Mouse (Mus musculus) liver, embryonic 14.5 days (tissue): ENCODE results near the gene Rnf115. TPM values are rescaled to one million over a fixed set of nuclear protein-coding genes. Genes with fewer than 3 reads are reported as not detected.

Source experiments
- ATAC-seq: fragments of 200-750 bp; cut with Nextera tagmentation; 2 replicates; pipeline ENCODE4 v1.8.0; 2017; ENCODE audit warnings: moderate number of reproducible peaks, mild to moderate bottlenecking, moderate library complexity; ENCODE audit not compliant: insufficient read depth
- DNase-seq, 3 experiments: peaks; one replicate each; pipeline ENCODE4 v3.0.0-alpha.2; 2012 to 2013; ENCODE audit warnings: low read depth in 3 of 3, low spot score in 3 of 3
- H3K27ac ChIP-seq: fragments of 300-500 bp; sonication (generic); 2 replicates; pipeline ENCODE4 v1.5.1; 2014; ENCODE audit warnings: moderate library complexity, mild to moderate bottlenecking, control low read depth, inconsistent platforms
- H3K27me3 ChIP-seq: fragments of 300-500 bp; sonication (generic); 2 replicates; pipeline ENCODE4 v1.6.1; 2014; ENCODE audit warnings: mild to moderate bottlenecking, low read length, moderate library complexity; ENCODE audit not compliant: control insufficient read depth, insufficient read depth
- H3K36me3 ChIP-seq: fragments of 300-500 bp; sonication (generic); replicated peaks from 2 replicates; pipeline ENCODE4 v1.6.1; 2014; ENCODE audit warnings: low read depth; ENCODE audit not compliant: control insufficient read depth, insufficient read depth
- H3K4me1 ChIP-seq, 2 experiments: fragments of 200-500 bp in 1 of 2; fragments of 300-500 bp in 1 of 2; sonication (generic) in 1 of 2; replicated peaks; 2 replicates each; pipeline ENCODE4 v1.6.1; 2012 to 2014; ENCODE audit warnings: antibody characterized with exemption in 1 of 2, inconsistent platforms in 1 of 2, low read length in 1 of 2; ENCODE audit not compliant: control insufficient read depth in 2 of 2, insufficient read depth in 2 of 2
- H3K4me2 ChIP-seq: fragments of 300-500 bp; sonication (generic); 2 replicates; pipeline ENCODE4 v1.6.1; 2014; ENCODE audit warnings: low read depth, mild to moderate bottlenecking, control low read depth, moderate library complexity
- H3K4me3 ChIP-seq, 2 experiments: fragments of 200-500 bp in 1 of 2; fragments of 300-500 bp in 1 of 2; sonication (generic) in 1 of 2; 2 replicates each; pipeline ENCODE4 v1.5.1; 2012 to 2014; ENCODE audit warnings: low read depth in 2 of 2, low read length in 2 of 2, mild to moderate bottlenecking in 2 of 2, control low read depth in 1 of 2, inconsistent platforms in 1 of 2, moderate library complexity in 1 of 2; ENCODE audit not compliant: insufficient read depth in 1 of 2
- H3K9ac ChIP-seq: fragments of 300-500 bp; sonication (generic); replicated peaks from 2 replicates; pipeline ENCODE4 v1.6.1; 2014; ENCODE audit warnings: mild to moderate bottlenecking, control low read depth, moderate library complexity
- H3K9me3 ChIP-seq: fragments of 300-500 bp; sonication (generic); 2 replicates; pipeline ENCODE4 v1.6.1; 2016; ENCODE audit warnings: low read length, mixed read lengths; ENCODE audit not compliant: control insufficient read depth
- CTCF ChIP-seq: IDR thresholded peaks from 2 replicates; pipeline ENCODE4 v1.5.1; 2016; ENCODE audit warnings: antibody characterized with exemption, low read depth, control low read depth
- EP300 ChIP-seq: IDR thresholded peaks from 2 replicates; pipeline ENCODE4 v1.6.1; 2016; ENCODE audit warnings: antibody characterized with exemption, low read depth
- WGBS: fragments of 180-500 bp; shearing (Covaris S2); extraction: QIAGEN DNeasy Blood & Tissue Kit; methylation state at CpG from one replicate; pipeline ENCODE4 v1.1.7; 2014; ENCODE audit not compliant: insufficient replicate concordance; 5-methylcytosine and 5-hydroxymethylcytosine counted together
- polyA plus RNA-seq, 2 experiments: library from polyadenylated mRNA; depleted of rRNA in 1 of 2; stranded (reverse) in 1 of 2; unstranded in 1 of 2; fragments of >200 nt; fragmentation: Nextera tagmentation in 1 of 2; extraction: Ambion mirVana in 1 of 2; gene quantifications; 2 replicates each; pipeline versions ENCODE4 v1.2.1 to v1.2.3; 2012 to 2014

Rnf115 gene
- polyA plus RNA-seq, 2 experiments = 12.4 to 28.2 TPM

GRCm38 (mm10) chr3:96744348-96744747, 16.9 kb downstream of the Rnf115 start:
- no peaks in the 10 kb centered on the region for H3K27me3 ChIP-seq
- ATAC-seq (no peak), DNase-seq (no peak)
- H3K9me3 ChIP-seq = no peaks in the 10 kb centered on the region
- no peaks in the 10 kb centered on the region; a peak in 2 of 4 replicates for H3K4me1 ChIP-seq
- H3K27ac ChIP-seq = no peak overlapping the region
- H3K9ac ChIP-seq = no peak overlapping the region
- H3K4me2 ChIP-seq = no peak overlapping the region
- H3K4me3 ChIP-seq = no peak overlapping the region
- no peak for TF ChIP-seq EP300
- TF ChIP-seq CTCF = no peak
- WGBS = 85% methylated on average over 3 of the region's 3 CpGs
- no peaks in the 10 kb centered on the region for H3K36me3 ChIP-seq

DNA sequence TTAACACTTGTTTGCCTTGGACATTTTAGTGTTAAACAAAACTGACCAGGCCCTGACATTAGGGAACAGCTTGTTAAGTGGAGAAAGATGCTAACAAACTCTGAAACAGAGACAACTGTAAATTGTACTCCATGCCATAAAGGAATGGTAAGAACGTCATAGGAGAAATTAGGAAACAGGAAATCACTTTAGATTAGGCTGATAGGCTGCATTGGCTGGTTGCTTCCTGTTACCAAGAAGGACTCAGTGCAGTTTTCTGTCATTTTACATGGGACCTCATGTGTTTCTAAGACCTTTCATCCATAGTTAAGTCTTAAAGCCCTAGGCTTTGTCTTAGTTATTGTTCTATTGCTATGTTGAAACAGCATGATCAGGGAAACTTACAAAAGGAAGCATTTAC, 19.4 kb downstream of the Rnf115 start:
- no peak overlapping the region for H3K9ac ChIP-seq
- H3K27me3 ChIP-seq = no peaks in the 10 kb centered on the region
- WGBS = 31% methylated on average over 1 of the region's 1 CpGs
- DNase-seq = no peak
- no peaks in the 10 kb centered on the region for H3K9me3 ChIP-seq
- no peak for ATAC-seq
- TF ChIP-seq EP300 (no peak), CTCF (no peak)
- no peaks in the 10 kb centered on the region; a peak in 2 of 4 replicates for H3K4me1 ChIP-seq
- H3K27ac ChIP-seq = no peak overlapping the region
- H3K4me2 ChIP-seq = no peak overlapping the region
- H3K36me3 ChIP-seq = no peaks in the 10 kb centered on the region
- no peak overlapping the region for H3K4me3 ChIP-seq

GRCm38 (mm10) chr3:96755935-96756334, 28.5 kb downstream of the Rnf115 start:
- Histone ChIP-seq H3K9me3 (no peaks in the 10 kb centered on the region), H3K4me1 (no peaks in the 10 kb centered on the region), H3K4me3 (no peak overlapping the region), H3K9ac (no peak overlapping the region), H3K36me3 (no peaks in the 10 kb centered on the region), H3K27ac (no peak overlapping the region), H3K27me3 (no peaks in the 10 kb centered on the region), H3K4me2 (no peak overlapping the region)
- ATAC-seq (no peak), DNase-seq (no peak)
- 75% methylated on average over 1 of the region's 1 CpGs for WGBS
- no peak for TF ChIP-seq CTCF
- TF ChIP-seq EP300 = no peak

- Histone ChIP-seq H3K27me3 (no peaks in the 10 kb centered on the region), H3K4me2 (no peak overlapping the region), H3K9ac (no peak overlapping the region), H3K4me3 (no peak overlapping the region), H3K27ac (no peak overlapping the region), H3K9me3 (no peaks in the 10 kb centered on the region), H3K4me1 (no peaks in the 10 kb centered on the region), H3K36me3 (no peaks in the 10 kb centered on the region)
- no peak for TF ChIP-seq EP300
- WGBS = 68% methylated on average over 7 of the region's 7 CpGs
- DNase-seq = no peak
- no peak for ATAC-seq
These were observed 30.2 kb downstream of the Rnf115 start for GRCm38 (mm10) chr3:96757691-96758090.

DNA sequence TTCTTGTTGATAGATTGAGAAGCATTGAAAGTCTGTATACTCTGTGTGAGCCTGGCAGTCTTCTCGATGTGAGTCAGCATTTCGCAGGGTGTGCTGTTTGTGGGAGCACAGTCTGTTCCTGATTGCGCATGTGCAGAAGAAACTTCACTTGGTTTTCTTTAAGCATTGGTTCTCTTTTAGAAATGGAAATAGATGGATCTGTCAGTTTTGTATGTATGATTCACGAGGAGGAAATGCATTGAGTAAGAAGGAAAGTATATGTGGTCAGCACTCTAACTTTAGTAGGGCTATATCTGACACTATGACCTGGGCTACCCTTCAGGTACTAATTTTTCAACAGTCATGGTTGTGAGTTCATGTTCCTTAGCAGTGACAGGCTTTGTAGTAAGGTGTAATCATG, 32.2 kb downstream of the Rnf115 start:
- H3K36me3 ChIP-seq = no peaks in the 10 kb centered on the region
- H3K4me3 ChIP-seq = no peak overlapping the region
- H3K9me3 ChIP-seq = no peaks in the 10 kb centered on the region
- DNase-seq (no peak), ATAC-seq (no peak)
- H3K9ac ChIP-seq = no peak overlapping the region
- no peak for TF ChIP-seq CTCF
- TF ChIP-seq EP300 = no peak
- H3K27ac ChIP-seq = no peak overlapping the region
- no peak overlapping the region for H3K4me2 ChIP-seq
- no peaks in the 10 kb centered on the region for H3K27me3 ChIP-seq
- WGBS = 66% methylated on average over 4 of the region's 4 CpGs
- H3K4me1 ChIP-seq = peaks cover 0 to 3% of the 10 kb centered on the region in 2 experiments; a peak in 1 of 4 replicates
